Mouse (Mus musculus) bone marrow, adult 2 months (tissue): ENCODE measurements around the gene Pcsk2. TPM values are rescaled to one million over a fixed set of nuclear protein-coding genes. Genes with fewer than 3 reads are reported as not detected.

Experiments used
- H3K27ac ChIP-seq: fragments of 200-500 bp; 2 replicates; pipeline ENCODE4 v1.5.1; 2012; ENCODE audit warnings: low read depth, mild to moderate bottlenecking, control low read depth, inconsistent platforms, low read length; ENCODE audit not compliant: control insufficient read depth, poor library complexity, insufficient read depth
- H3K4me1 ChIP-seq: fragments of 200-500 bp; 2 replicates; pipeline ENCODE4 v1.6.1; 2011; ENCODE audit warnings: low read length; ENCODE audit not compliant: control insufficient read depth, insufficient read depth
- H3K4me3 ChIP-seq: fragments of 200-500 bp; replicated peaks from 2 replicates; pipeline ENCODE3; 2011; ENCODE audit warnings: mild to moderate bottlenecking, low read depth, low read length, control low read depth; ENCODE audit not compliant: control insufficient read depth
- CTCF ChIP-seq: fragments of 200-500 bp; IDR thresholded peaks from 2 replicates; pipeline ENCODE4 v1.5.1; 2011; ENCODE audit warnings: low read length, control low read depth; ENCODE audit not compliant: control insufficient read depth, insufficient read depth
- POLR2A ChIP-seq: fragments of 200-500 bp; IDR thresholded peaks from 2 replicates; pipeline ENCODE4 v1.6.1; 2011; ENCODE audit warnings: low read depth, mild to moderate bottlenecking, control low read depth, low read length, borderline replicate concordance; ENCODE audit not compliant: control insufficient read depth
- WGBS: fragments of 180-500 bp; shearing (Covaris S2); methylation state at CpG from one replicate; pipeline ENCODE4 v1.1.7; 2018; 5-methylcytosine and 5-hydroxymethylcytosine counted together
- polyA plus RNA-seq: library from polyadenylated mRNA; stranded (reverse); fragments of >200 nt; gene quantifications from 2 replicates; pipeline ENCODE4 v1.2.4, GENCODE M21; 2011; ENCODE audit warnings: low replicate concordance; ENCODE audit not compliant: missing spikeins, insufficient read depth, insufficient read length

The Pcsk2 gene
- polyA plus RNA-seq, 1 experiment = 0.97 TPM

DNA sequence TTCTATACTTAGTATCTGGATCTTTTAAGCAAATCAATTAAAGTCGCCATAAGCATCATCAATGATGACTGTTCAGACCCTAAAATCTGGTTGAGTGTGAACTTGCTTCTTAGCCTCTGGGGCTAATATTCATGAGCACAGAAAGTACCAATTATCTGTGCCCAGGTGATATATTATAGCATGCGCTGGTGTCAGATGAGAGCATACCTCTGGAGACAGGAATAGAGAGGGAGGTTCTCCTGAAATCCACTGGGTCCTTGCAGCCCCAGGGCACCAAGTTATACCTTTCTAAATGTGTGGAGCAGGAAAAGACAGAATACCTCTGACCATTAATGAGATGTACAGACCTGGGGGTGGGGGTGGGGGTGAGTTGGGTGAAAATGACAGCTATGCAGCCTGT lies 234.4 kb downstream of the Pcsk2 start:
- 75% methylated on average over 2 of the region's 2 CpGs for WGBS
- no peak overlapping the region for H3K27ac ChIP-seq
- TF ChIP-seq POLR2A = no peak
- TF ChIP-seq CTCF = no peak
- H3K4me3 ChIP-seq = no peak overlapping the region
- no peaks in the 10 kb centered on the region; the same call in 1 of the 2 replicates for H3K4me1 ChIP-seq

GRCm38 (mm10) chr2:143789911-143790310 lies 244.0 kb downstream of the Pcsk2 start:
- no peak for TF ChIP-seq CTCF
- no peak for TF ChIP-seq POLR2A
- Histone ChIP-seq H3K27ac (no peak overlapping the region), H3K4me3 (no peak overlapping the region), H3K4me1 (no peaks in the 10 kb centered on the region; the same call in 1 of the 2 replicates)
- 80% methylated on average over 5 of the region's 5 CpGs for WGBS

- TF ChIP-seq CTCF = no peak
- TF ChIP-seq POLR2A = no peak
- Histone ChIP-seq H3K27ac (no peak overlapping the region), H3K4me3 (no peak overlapping the region), H3K4me1 (no peaks in the 10 kb centered on the region)
- 78% methylated on average over 4 of the region's 4 CpGs for WGBS
Observed at GRCm38 (mm10) chr2:143795858-143796257, 249.9 kb downstream of the Pcsk2 start.

GRCm38 (mm10) chr2:143796335-143797013 lies 250.5 kb downstream of the Pcsk2 start:
- Histone ChIP-seq H3K27ac (no peak overlapping the region), H3K4me1 (no peaks in the 10 kb centered on the region), H3K4me3 (no peak overlapping the region)
- TF ChIP-seq CTCF = no peak
- WGBS = 72% methylated on average over 4 of the region's 4 CpGs

GRCm38 (mm10) chr2:143801097-143801496 lies 255.1 kb downstream of the Pcsk2 start:
- H3K27ac ChIP-seq = no peak overlapping the region
- no peaks in the 10 kb centered on the region for H3K4me1 ChIP-seq
- TF ChIP-seq CTCF = no peak
- TF ChIP-seq POLR2A = no peak
- H3K4me3 ChIP-seq = no peak overlapping the region
- WGBS = 59% methylated on average over 5 of the region's 5 CpGs

DNA sequence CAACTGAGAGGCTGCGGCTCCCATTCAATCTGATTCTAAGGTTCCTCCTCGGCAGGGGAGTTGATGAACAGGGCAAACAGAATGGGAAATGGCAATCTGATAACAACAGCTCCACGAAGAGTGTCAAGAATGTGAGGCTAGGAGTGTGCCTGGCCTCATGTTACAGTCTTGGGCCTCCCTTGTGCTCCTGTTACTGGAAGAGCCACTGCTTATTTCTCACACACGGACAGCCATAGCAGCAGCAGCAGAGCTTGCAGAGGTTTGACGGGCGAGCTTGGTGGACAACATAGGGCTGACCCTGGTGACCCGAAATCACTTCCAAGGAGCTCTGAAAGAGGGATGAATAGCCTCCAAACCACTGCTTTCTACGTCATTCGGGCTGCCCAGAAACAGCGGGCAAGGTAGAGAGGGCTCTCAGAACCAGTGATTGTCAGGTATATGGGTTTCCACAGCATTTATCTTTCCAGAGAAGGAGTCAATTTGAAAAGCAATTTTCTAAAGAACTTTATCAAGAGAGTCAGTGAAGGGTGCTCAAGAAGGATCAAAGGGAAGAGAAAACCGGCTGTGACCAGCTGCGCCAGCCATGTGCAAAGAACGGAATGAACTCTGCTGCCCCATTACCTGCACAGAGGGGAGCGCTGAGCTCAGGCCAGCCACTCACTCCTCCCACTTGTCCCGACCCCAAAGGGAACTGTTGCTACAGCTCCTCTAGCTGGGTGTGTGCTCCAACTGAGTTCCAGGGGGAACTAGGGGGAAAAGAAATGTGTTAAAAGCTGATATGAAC lies 260.4 kb downstream of the Pcsk2 start:
- Histone ChIP-seq H3K4me3 (no peak overlapping the region), H3K27ac (no peak overlapping the region; the same call in 1 of the 2 replicates), H3K4me1 (no peaks in the 10 kb centered on the region)
- TF ChIP-seq CTCF (no peak), POLR2A (no peak)
- 73% methylated on average over 15 of the region's 15 CpGs for WGBS

DNA sequence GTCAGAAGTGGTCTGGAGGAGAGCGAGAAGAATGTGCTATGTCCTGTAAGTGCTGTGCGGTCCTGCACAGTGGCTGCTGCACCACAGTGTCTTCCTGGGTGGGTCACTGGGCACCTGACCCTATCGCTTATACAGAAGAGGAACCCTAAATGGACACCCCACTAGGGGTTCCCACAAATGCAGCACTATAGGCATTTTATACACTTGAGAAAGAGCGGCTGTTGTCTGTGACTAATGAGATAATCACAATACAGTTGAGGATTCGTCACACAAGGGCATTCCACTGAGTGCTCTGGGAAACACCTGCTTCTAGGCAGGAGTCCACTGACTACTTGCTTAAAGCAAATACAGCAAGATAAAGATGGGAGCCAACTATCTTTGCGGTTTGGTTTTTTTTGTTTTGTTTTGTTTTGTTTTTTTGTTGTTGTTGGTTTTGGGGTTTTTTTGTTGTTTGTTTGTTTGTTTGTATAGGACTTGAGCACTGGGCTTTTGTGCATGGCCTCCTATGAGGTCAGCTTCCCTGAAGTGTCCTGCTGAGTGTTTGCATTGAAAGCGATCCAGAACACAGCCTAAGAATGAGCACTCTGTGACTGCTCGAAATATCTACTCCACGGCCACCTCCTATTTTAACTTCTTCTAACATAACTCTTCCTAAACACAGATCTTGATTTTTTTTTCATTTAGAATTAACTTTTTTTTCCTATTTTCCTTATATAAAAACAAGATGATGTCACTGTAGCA lies 261.1 kb downstream of the Pcsk2 start:
- Histone ChIP-seq H3K4me3 (no peak overlapping the region), H3K4me1 (no peaks in the 10 kb centered on the region), H3K27ac (no peak overlapping the region)
- WGBS = 79% methylated on average over 9 of the region's 9 CpGs
- no peak for TF ChIP-seq POLR2A
- no peak for TF ChIP-seq CTCF

GRCm38 (mm10) chr2:143808789-143809188 lies 262.8 kb downstream of the Pcsk2 start:
- Histone ChIP-seq H3K27ac (no peak overlapping the region), H3K4me3 (no peak overlapping the region), H3K4me1 (no peaks in the 10 kb centered on the region)
- TF ChIP-seq POLR2A (no peak), CTCF (no peak)
- 62% methylated on average over 5 of the region's 5 CpGs for WGBS
